Comparison of ENCODE assay signal across 25 mouse cellular contexts in genomic region chr3:19067141-19067757, GRCm38 (mm10).
DNase-seq lines count a peak whose midpoint lies in the region; ATAC-seq and TF ChIP-seq lines count a peak whose summit lies in the region.
"Had no signal": no experiment of that assay in that cellular context is flagged by ENCODE, and none has a peak within 500 bp of the region (broad histone marks: within the 10 kb centered on the region; RNA-seq: fewer than 3 reads in every experiment).

No protein-coding gene starts in this region.

- H3K9ac ChIP-seq in liver, adult 2 months (ENCODE audit: low read depth, low read length), result peak overlapping the region; percentile 20; the same call in 1 of the 2 replicates
- H3K9ac ChIP-seq in intestine, postnatal 0 days (ENCODE audit: low read depth, low read length), result no peak overlapping the region
- H3K9ac ChIP-seq in kidney, postnatal 0 days (ENCODE audit: low read depth, low read length), result no peak overlapping the region
- H3K9ac ChIP-seq in heart, embryonic 12.5 days, result no peak overlapping the region
- H3K9ac ChIP-seq: forebrain, postnatal 0 days; limb, embryonic 13.5 days; midbrain, embryonic 12.5 days; neural tube, embryonic 13.5 days had no signal

- no peaks in the 10 kb centered on the region for H3K79me2 ChIP-seq in liver, adult 2 months (ENCODE audit: control insufficient read depth, insufficient read depth, low read length)

- peak; percentile 89 for ATAC-seq in intestine, postnatal 0 days
- ATAC-seq in kidney, postnatal 0 days (replicated peaks; ENCODE audit: low FRiP score, low read depth), result peak; percentile 94
- ATAC-seq in heart, embryonic 12.5 days (ENCODE audit: insufficient number of reproducible peaks, low FRiP score), result no peak
- ATAC-seq: activated CD4-positive, CD25-positive, alpha-beta regulatory T cell, adult 4 months; forebrain, postnatal 0 days; hindbrain, embryonic 16.5 days; lung, postnatal 0 days had no signal

- peaks cover 12% of the 10 kb centered on the region for H3K4me1 ChIP-seq in liver, adult 2 months (ENCODE audit: control insufficient read depth, insufficient read depth, low read length)
- H3K4me1 ChIP-seq in intestine, postnatal 0 days (replicated peaks; ENCODE audit: control insufficient read depth, insufficient read depth, low read length), result no peaks in the 10 kb centered on the region
- no peaks in the 10 kb centered on the region for H3K4me1 ChIP-seq in kidney, postnatal 0 days (replicated peaks; ENCODE audit: insufficient read depth, low read length)
- no peaks in the 10 kb centered on the region for H3K4me1 ChIP-seq in heart, embryonic 12.5 days (replicated peaks)
- H3K4me1 ChIP-seq: limb, embryonic 13.5 days; midbrain, embryonic 12.5 days; neural tube, embryonic 13.5 days had no signal

- peak; percentile 100 for DNase-seq in liver, adult 2 months (ENCODE audit: extremely low read depth, low read depth, low spot score)
- DNase-seq in liver, result no peak
- no peak for DNase-seq in kidney, postnatal 0 days (ENCODE audit: low spot score)
- DNase-seq in heart, postnatal 36 days, result no peak
- DNase-seq: adrenal gland, adult 8-10 months; B cell, adult 2 months; cerebellum, adult 2 months; cerebellum, postnatal 14 days; forebrain, postnatal 0 days; gastrocnemius, postnatal 10 days; heart, postnatal 14 days; lung, adult 18-20 months; lung, postnatal 4 days; thymus, adult 2 months; thymus, postnatal 36 days had no signal

- TF ChIP-seq CTCF in liver, adult 2 months (IDR thresholded peaks at IDR 0.05; ENCODE audit: low read depth, low read length), result no peak
- TF ChIP-seq CTCF in intestine, postnatal 0 days (IDR thresholded peaks at IDR 0.05; ENCODE audit: low read depth), result no peak
- TF ChIP-seq CTCF in kidney, postnatal 0 days (IDR thresholded peaks at IDR 0.05; ENCODE audit: low read depth), result no peak

- no peaks in the 10 kb centered on the region for H3K36me3 ChIP-seq in liver, adult 2 months (ENCODE audit: control insufficient read depth, insufficient read depth, low read length)
- no peaks in the 10 kb centered on the region for H3K36me3 ChIP-seq in intestine, postnatal 0 days (ENCODE audit: control insufficient read depth, insufficient read depth)
- H3K36me3 ChIP-seq in kidney, postnatal 0 days (ENCODE audit: insufficient read depth, low read length), result no peaks in the 10 kb centered on the region
- no peaks in the 10 kb centered on the region for H3K36me3 ChIP-seq in heart, embryonic 12.5 days
- H3K36me3 ChIP-seq: limb, embryonic 13.5 days; midbrain, embryonic 12.5 days; neural tube, embryonic 13.5 days had no signal

- H3K4me2 ChIP-seq in intestine, postnatal 0 days (replicated peaks; ENCODE audit: low read depth), result no peak overlapping the region
- H3K4me2 ChIP-seq in kidney, postnatal 0 days (ENCODE audit: low read length), result no peak overlapping the region
- no peak overlapping the region for H3K4me2 ChIP-seq in heart, embryonic 12.5 days
- H3K4me2 ChIP-seq: limb, embryonic 13.5 days; midbrain, embryonic 12.5 days; neural tube, embryonic 13.5 days had no signal

- H3K9me3 ChIP-seq in intestine, postnatal 0 days (ENCODE audit: control insufficient read depth), result no peaks in the 10 kb centered on the region
- H3K9me3 ChIP-seq in kidney, postnatal 0 days (replicated peaks; ENCODE audit: low read length), result no peaks in the 10 kb centered on the region
- H3K9me3 ChIP-seq in heart, embryonic 12.5 days (replicated peaks), result no peaks in the 10 kb centered on the region
- H3K9me3 ChIP-seq: limb, embryonic 13.5 days; midbrain, embryonic 12.5 days; neural tube, embryonic 13.5 days had no signal

- no peak overlapping the region for H3K4me3 ChIP-seq in liver, adult 2 months (ENCODE audit: insufficient read depth, low read depth, low read length)
- no peak overlapping the region for H3K4me3 ChIP-seq in intestine, postnatal 0 days (ENCODE audit: low read depth, low read length)
- no peak overlapping the region for H3K4me3 ChIP-seq in kidney, postnatal 0 days (replicated peaks; ENCODE audit: low read depth, low read length)
- H3K4me3 ChIP-seq in heart, embryonic 12.5 days, result no peak overlapping the region
- H3K4me3 ChIP-seq: erythroblast, embryonic 14.5 days; limb, embryonic 13.5 days; megakaryocyte, embryonic 14.5 days; midbrain, embryonic 12.5 days; neural tube, embryonic 13.5 days had no signal

- WGBS in liver, adult 2 months, result 27% methylated on average over 3 of the region's 3 CpGs
- WGBS in intestine, postnatal 0 days, result 55% methylated on average over 3 of the region's 3 CpGs
- 72% methylated on average over 3 of the region's 3 CpGs for WGBS in kidney, postnatal 0 days
- 79% methylated on average over 3 of the region's 3 CpGs for WGBS in heart, embryonic 12.5 days

- H3K27ac ChIP-seq in liver, adult 2 months (replicated peaks; ENCODE audit: insufficient read depth, low read depth, low read length), result peak overlapping the region; percentile 93
- no peak overlapping the region for H3K27ac ChIP-seq in intestine, postnatal 0 days (ENCODE audit: low read depth, low read length)
- H3K27ac ChIP-seq in kidney, postnatal 0 days, result peak overlapping the region; percentile 52
- no peak overlapping the region for H3K27ac ChIP-seq in heart, embryonic 12.5 days (ENCODE audit: poor library complexity, severe bottlenecking)
- H3K27ac ChIP-seq: limb, embryonic 13.5 days; midbrain, embryonic 12.5 days; neural tube, embryonic 13.5 days had no signal

- no peaks in the 10 kb centered on the region for H3K27me3 ChIP-seq in liver, adult 2 months (ENCODE audit: control insufficient read depth, insufficient read depth, low read length)
- no peaks in the 10 kb centered on the region for H3K27me3 ChIP-seq in intestine, postnatal 0 days (replicated peaks; ENCODE audit: control insufficient read depth, insufficient read depth, low read length)
- no peaks in the 10 kb centered on the region for H3K27me3 ChIP-seq in kidney, postnatal 0 days (ENCODE audit: insufficient read depth, low read length)
- no peaks in the 10 kb centered on the region for H3K27me3 ChIP-seq in heart, embryonic 12.5 days (replicated peaks)
- H3K27me3 ChIP-seq: limb, embryonic 13.5 days; megakaryocyte, embryonic 14.5 days; midbrain, embryonic 12.5 days; neural tube, embryonic 13.5 days had no signal

- intact Hi-C loops in heart, postnatal 36 days (cut with DNase I), result loop anchor here (10.0 kb wide), 1 partner anchor 1232 kb away; no protein-coding TSS in a partner anchor

- no peak for TF ChIP-seq POLR2A in liver, adult 2 months (IDR thresholded peaks at IDR 0.05; ENCODE audit: extremely low read depth, insufficient read depth, low read length)

Comparison
In these comparisons a context has a peak if more than half of its experiments do, and no peak if none do; other contexts are left out.
1. H3K27ac ChIP-seq: peak in liver, adult 2 months (single experiment) and kidney, postnatal 0 days (single experiment); none in intestine, postnatal 0 days (single experiment) and heart, embryonic 12.5 days (single experiment).